Mouse (Mus musculus) right cerebral cortex, postnatal 14 days (tissue): ENCODE measurements around the gene Zfp507.

ENCODE experiments used
- DNase-seq: peaks from one replicate; pipeline ENCODE4 v3.0.0; 2022

Gene Zfp507

DNA sequence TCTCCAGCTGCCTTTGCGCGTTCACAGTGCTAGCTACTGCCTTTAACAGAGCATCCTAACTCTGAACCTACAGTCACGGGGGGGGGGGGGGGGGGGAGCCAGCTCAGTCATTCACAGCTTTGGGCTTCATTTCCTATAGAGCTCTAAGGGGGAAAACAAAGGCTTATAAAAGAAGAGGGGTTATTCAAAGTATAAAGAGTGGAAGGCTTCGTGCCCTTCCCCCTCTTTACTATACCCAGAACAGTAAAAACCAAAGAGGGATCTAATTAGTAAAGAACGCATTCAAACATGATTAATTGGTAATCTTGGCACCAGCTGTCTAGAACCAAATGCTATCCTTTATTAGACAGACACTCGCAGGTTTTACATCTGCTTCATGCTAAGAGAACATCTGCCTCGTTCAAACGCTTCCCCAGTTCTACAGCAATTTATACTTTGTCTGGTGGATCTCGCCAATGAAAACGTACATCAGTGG, 70.2 kb downstream of the Zfp507 start:
- no peak for DNase-seq

- DNase-seq, result peak; percentile 31
Observed at GRCm38 (mm10) chr7:35729621-35730031, 73.2 kb downstream of the Zfp507 start.

DNA sequence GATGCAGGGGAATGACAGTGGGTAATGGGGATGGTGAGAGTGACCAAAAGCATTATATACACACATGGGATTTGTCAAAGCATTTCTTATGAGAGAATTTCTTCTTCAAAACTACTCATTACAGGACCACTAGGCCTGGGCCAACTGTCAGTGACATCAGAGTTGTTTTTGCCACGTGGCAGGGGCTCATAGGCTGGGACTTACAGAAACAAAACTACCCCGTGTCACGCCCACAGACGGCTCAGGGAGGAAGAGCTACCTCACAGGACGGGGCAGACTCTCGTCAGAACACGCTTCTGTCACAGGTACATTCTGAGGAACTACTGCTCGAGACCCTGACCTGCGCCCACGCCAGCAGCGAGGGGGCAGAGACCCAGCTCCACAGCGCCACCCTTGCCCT, 74.4 kb downstream of the Zfp507 start:
- DNase-seq, result no peak

GRCm38 (mm10) chr7:35723035-35723434, 79.8 kb downstream of the Zfp507 start:
- DNase-seq, result no peak
